Mouse (Mus musculus): ENCODE data around the gene Dcpp1.

- TF ChIP-seq CTCF (IDR thresholded peaks at IDR 0.05; ENCODE audit: low read depth): peak; percentile 85
- no peak for TF ChIP-seq EP300 (IDR thresholded peaks at IDR 0.05; ENCODE audit: low read depth)
These were observed 36.8 kb upstream of the Dcpp1 start, which contains the start of the genes Prss32 and Prss41 for GRCm38 (mm10) chr17:23843812-23844273.
